Mouse (Mus musculus) spleen, postnatal 14 days (tissue): ENCODE results near the gene Ube2q2.
"Not testable (repeated sequence)": the region's sequence is repeated elsewhere in the genome, so short reads cannot be mapped to it uniquely, and the experiment has no call there.

Experiments used
- DNase-seq, 2 experiments: peaks; one replicate each; pipeline ENCODE4 v3.0.0; 2021 to 2022; ENCODE audit warnings: low spot score in 2 of 2

Gene Ube2q2

DNA sequence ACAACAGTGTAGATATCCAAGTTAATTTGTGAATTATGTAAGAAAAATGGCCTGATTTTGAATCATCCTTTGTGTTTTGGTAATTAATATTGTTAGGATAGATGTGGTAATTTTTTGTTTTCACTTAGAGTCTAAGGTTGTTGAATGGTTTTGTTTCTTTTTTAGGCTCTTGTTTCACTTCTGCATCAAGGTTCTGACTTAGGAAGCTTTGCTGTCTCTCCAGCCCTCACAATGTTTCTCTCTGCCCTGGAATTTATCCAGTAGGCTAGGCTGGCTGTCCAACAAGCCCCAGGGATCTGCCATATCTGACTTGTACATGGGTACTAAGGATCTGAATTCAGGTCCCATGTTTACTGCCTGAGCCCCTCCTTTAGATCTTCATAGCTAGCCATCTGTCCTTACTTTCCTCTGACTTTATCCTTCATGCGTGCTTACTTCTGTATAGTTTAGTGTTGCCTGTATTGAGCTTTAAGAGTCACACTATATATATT is 23.6 kb downstream of the Ube2q2 start:
- DNase-seq: no peak

DNA sequence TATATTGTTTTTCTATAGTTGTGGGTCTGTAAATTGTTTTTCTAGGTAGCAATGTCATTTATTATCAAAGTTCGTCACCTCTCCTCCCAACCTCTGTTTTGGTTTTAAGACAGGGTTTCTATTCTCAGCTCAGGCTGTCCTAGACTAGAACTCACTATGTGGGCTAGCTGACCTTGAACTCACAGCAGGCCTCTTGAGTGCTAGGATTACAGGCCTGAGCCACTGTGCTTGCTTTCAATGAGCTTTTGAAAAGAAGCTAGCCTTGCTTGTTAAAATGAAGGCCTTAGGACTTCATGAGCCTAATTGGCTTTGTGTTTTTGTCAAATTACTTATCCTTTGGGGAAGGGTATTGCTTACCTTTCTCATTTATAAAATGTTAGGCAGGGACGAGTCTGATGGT is 25.6 kb downstream of the Ube2q2 start:
- no peak for DNase-seq

DNA sequence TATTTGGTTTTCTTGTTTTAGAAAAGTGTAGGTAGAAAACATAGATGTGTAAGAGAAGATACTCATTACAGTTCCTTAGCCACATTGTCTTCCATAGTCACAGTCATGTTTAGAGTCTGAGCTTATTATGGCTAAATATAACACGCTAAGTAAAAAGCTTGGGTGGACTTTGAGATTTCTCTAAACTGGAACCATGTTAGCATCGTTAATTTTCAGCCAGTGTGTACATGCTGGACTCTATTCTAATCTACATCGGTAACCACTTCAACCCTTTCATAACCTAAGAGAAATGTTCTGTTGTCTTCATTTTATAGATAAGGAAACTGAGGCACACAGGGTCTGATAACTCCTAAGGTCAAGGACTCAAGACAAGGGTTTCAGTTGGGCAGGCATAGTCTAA is 47.2 kb downstream of the Ube2q2 start:
- DNase-seq: no peak

DNA sequence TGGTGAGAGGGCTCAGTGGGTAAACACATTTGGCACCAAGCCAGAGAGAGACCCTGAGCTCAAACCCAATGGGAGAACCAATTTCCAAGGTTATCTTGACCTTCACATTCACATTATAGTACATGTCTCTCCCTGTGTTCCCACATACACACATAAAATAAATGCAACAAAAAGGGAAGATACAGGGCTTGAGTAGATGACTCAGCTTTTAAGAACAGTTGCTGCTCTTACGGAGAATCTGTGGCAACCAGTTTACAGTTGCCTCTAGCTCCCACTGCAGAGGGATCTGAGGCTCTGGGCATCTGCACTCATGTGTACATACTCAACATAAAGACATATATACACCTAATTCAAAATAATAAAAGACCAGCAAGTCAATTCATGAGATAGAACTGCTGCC is 49.6 kb downstream of the Ube2q2 start:
- DNase-seq: no peak

DNA sequence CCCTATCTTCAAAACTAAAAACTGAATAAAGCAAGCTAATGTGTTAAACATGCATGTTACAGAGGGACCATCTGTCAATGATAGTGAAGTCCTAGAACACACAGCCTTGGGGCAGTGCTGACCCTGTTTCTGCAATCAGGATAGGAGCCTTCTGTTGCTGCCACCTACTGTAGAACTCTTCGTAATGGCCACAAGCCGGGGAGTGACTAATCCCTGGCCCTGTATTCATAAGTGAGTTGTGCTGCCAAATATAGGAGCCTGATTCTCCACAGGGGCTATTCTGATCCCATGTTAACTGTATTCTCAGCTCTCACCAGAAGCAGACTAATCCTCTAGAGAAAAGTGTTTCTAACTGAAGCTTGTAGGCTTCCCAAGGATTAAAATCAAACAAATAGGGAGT is 50.7 kb downstream of the Ube2q2 start:
- DNase-seq: no peak

DNA sequence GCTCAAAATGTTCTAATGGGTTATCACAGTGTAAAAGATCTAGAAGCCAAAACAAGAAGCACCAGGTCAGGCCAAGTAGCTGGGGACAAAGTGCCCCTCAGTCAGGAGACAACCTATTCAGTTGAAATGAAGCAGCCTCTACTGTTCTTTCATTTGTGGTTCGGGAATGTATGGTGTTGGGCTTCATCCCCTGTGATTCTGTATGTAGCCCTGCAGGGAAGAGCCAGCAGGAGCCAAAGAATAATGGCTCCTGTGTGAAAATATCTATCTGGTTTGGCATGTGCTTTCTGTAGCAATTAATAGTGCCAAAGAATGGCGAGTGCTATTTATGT is 59.8 kb downstream of the Ube2q2 start:
- DNase-seq: no peak

DNA sequence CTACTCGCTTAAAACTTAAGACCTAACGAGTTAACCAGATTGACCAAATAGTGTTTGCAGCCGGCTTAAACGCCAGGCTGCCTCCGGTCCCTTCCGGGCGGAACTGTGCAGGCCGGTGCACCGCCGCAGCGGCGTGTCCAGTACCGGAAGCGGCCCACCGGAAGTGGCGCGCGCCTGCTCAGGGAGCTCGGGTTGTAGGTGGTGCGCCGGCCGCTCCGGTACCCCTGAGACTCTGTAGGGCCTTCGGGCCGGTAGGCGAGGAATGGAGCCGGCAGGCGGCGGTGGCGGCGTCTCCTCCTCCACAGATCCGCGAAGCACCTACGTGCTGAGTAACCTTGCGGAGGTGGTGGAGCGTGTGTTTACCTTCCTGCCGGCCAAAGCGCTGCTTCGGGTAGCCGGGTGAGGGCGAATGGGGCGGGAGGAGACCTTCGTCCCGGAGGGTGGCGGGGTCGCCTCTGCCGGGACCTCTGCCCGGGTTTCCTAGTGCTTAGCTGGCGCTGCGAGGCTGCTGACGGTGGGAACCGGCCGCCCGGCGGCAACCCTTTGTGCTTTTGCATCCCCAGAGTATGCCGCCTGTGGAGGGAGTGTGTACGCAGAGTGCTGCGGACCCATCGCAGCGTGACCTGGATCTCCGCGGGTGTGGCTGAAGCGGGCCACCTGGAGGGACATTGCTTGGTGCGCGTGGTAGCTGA is 60.3 kb downstream of the Ube2q2 start, which contains the start of gene Fbxo22:
Fbxo22 (plus strand) TSS at position 136 of the 692 bp plus-strand sequence.
- peak; percentile 60 to 75 for DNase-seq

DNA sequence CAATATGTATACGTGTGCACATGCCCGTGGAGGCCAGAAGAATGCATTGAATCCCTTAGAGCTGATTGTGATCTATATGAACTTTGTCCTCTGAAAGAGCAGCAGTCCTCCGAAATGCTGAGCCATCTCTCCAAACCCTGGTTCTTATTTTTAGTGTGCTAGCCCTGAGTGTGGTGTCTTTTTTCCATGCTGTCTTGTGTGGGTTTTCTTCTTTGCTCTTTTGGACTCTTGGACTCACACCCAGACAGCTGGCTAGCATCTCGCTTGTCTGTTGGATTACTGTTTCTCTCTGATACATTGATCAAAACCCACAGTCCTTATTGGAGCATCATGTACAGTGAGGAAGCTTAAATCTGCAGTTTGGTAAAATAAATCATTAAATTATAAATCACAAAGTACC is 63.0 kb downstream of the Ube2q2 start:
- DNase-seq: no peak

DNA sequence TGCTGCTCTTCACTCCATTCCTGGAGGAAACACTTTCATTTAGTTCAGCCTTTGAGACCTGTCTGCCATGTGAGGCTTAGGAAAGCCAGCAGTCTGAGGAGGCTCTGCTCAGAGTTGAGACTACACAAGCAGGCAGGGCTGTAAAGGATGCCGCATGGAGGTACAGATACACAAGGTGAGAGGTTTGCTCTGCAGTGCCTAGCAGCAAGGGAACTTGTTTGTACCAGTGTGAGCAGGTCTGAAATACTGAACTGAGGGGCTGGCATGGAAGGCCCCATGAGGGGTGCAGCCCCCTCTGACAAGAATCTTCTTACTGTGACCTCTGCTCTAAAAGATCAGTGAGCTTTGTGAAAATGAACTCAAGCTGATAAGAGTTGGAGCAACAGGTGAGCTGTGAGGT is 64.7 kb downstream of the Ube2q2 start:
- DNase-seq: no peak

DNA sequence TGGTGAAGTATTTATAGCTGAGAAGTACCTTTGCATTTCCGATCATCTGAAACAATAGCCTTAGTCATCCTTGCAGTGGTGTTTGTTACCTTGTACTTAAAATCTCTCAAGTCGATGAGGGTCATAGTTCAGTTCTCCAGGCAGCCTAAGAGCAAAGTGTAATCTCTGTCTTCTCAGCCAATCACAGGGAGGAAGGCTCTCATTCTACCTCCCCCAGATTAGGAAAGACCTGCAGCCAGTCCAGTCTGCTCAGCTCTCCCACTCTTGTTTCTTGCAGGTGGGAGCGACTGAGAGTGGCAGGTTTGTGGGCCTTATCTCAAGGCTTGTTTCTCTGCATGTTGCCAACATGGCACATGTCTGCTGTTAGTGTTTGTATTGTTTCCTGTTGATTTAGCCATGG is 66.4 kb downstream of the Ube2q2 start:
- DNase-seq: no peak

DNA sequence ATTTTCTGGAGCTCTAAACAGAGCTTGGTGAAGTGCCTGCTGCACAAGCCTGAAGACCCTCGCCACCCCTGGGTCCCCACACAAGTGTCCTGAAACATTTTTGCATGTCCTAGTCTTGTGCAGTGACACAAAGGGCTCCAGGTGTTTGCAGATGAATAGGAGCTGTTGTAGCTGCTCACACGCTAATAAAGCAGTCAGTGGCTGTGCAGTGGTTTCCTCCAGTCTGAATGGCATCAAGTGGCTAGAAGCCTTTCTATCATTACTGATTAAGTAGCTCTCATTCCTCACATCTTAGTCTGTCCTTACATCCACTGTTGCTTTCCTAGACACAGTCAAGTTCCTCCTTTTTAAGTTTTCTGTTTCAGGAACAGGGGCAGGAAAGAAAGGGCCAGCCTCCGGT is 67.0 kb downstream of the Ube2q2 start:
- DNase-seq: no peak

DNA sequence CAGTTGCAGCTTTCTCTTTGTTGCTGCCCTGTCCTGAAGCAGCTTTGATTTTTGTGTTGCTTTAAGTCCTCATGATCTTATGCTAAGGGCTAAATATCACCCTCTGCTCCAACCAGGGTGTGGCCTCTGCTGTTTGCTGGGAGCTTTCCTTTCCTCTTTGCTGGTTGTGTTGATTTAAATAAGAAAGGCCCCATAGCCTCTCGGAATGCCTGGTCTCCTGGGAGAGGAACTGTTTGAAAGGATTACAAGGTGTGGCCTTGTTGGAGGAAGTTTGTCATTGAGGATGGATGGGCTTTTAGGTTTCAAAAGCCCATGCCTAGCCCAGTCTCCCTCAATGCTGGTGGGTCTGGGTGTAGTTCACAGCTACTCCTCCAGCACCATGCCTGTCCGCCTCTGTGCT is 67.4 kb downstream of the Ube2q2 start:
- no peak for DNase-seq

DNA sequence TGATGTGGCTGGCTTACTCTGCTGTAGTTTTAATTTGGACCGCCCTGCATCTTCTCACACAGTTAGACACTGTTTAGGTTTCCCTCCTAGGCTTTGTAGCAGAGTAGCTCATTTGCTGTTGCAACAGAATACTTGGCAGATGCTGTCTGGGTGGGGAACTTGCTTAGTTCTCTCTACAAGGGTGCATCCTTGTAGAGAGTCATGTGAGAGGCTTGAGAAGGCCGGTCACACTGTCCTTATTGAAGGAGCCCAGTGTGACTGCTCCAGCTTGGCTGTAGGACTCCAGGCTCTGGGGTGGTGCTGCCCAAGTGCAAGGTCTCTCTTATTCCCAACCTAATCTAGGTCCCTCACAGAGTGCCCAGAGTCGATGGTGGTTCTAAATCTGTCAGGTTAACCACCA is 68.7 kb downstream of the Ube2q2 start:
- no peak for DNase-seq

DNA sequence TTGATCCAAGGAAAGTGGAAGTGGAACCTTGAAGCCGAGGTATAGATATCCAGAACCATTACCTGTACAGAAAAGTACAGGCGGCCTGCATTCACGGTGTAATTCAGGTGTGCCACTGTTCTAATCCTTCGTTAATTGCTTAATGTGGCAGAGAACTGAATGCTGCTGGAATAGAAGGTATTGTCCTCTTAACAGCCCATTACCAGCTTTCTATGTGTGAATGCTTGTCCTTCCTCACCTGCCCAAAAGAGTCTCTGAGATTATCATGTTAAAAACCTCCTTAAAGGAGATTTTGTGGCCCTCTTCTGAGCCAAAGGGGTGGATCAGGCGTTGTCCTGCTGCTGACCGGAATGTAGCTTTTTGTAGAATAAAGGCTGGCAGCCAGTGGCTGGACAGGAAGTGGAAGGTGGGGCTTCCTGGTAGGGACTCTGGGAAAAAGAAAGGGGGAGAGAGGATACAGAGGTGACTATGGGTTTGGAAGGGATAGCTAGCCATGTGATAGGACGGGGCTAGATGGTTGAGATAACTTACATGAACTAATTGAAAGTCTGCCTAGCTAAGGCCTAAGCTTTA is 76.6 kb downstream of the Ube2q2 start:
- no peak for DNase-seq

DNA sequence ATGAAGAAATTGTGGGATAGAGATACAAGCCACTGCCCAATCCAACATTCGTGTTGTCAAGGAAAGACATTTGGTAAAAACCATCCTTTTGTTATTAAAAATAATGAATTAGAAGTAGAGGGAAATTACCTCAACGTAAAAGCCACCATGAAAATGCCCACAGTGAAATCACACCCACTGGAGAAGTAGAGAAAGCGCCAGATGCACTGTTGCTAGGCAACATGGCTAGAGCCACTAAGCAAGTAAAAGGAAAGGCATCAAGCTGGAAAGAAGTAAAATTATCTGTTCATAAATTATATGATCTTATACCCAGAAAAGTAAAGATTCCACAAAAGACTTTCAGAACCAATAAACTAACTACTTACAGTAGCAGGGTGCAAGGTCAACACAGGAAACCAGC is 77.6 kb downstream of the Ube2q2 start:
- DNase-seq: no peak

DNA sequence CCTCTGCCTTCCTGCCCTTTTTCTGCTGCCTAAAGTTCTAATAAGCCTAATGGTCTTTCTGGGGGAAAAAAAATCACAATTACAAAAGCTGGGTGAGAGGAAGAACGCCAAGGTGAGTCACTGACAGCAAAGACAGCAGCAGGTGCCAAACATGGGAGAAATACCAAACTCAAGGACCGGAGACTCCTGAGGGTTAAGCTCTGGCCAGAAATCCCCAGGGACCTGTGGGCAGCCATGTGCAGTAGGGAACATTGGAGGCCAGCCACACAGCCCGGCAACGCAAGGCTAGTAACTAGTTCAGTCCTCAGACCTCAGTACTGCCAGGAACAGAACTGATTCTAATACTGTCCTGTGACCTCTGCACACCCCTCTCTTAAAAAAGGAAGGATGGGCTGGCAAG is 79.5 kb downstream of the Ube2q2 start:
- DNase-seq: no peak

DNA sequence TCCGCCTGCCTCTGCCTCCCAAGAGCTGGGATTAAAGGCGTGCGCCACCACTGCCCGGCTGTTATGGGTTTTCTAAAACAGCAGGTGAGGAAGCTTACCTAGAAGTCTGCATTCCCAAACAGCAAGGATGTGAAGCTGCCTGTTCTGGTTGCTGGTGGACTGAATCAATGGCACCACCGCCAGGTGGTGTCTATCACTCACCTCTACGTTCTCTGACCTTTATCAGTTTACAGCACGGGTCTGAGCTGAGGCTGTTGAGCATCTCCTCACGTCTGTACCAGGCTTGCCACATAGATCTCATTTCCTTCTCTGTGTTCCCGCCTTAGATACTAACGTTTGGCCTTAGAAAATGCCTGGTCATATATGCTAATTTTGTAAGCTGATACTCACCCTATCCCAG is 80.4 kb downstream of the Ube2q2 start:
- no peak for DNase-seq

DNA sequence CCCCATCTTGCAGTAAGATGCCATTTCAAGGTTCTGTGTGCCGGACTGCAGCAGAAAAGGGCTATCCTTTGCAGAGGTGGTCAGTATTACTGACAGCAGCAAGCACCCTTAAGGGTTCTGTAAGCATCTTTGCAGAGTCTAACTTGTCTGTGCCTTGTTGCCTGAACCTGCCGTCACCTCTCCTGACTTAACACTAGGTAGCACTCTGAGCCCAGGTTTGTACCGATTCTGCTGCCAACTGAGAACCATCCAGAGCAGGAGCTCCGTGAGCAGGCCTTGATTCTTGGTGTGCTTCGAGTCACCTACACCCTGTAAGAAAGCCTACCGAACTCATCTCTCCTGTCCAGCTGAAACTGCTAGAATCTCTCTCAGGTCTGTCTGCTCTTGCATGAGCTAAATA is 82.9 kb downstream of the Ube2q2 start:
- no peak for DNase-seq

DNA sequence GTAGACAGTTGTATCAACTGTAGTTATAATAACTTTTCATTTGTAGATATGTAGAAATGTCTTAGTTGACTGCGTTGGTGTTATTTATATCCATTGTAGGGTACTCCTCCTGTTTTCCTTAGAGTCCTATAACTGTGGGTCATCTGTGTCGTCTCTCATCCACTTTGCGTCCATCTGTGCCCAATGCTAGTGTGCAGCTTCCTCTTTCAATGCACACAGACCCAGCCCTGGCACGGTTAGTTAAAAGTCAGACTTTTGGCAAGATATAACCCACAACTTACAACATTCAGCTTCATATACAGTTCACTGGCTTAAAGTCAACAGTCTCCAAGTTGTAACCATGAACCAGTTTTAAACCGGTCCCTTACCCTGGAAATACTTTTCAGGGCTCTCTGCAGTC is 83.5 kb downstream of the Ube2q2 start:
- no peak for DNase-seq

DNA sequence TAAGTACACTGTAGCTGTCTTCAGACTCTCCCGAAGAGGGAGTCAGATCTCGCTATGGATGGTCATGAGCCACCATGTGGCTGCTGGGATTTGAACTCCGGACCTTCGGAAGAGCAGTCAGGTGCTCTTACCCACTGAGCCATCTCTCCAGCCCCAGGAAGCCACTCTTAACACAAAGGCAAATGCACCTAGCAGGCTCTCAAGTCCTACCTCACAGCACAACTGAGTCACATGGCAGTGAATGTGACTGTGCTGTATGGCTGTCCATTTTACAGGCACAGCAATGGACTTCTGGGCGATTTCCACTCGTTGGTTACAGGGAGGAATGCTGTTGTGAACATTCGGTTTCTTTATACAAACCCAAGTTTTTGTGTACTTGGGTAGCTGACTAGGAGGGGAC is 83.9 kb downstream of the Ube2q2 start:
- DNase-seq: no peak

DNA sequence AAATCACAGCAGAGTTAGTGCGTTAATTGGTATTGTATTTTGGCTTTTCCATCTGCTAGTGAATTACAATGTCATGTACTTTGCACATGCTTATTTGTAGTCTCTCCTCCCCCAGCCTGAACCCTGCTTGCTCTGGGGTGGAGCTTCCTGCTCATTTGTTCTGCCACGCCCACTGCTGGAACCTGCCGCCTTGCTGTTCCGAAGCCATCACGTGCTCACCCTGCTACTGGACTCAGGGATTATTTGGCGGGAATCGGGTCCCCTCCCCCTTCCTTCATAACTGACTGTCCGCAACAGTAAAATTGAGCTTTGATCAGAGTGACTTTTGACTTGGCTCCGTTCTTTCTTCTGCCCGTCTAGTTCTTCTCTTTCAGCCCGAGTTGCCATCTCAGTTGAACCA is 84.4 kb downstream of the Ube2q2 start:
- DNase-seq: not testable (repeated sequence)

DNA sequence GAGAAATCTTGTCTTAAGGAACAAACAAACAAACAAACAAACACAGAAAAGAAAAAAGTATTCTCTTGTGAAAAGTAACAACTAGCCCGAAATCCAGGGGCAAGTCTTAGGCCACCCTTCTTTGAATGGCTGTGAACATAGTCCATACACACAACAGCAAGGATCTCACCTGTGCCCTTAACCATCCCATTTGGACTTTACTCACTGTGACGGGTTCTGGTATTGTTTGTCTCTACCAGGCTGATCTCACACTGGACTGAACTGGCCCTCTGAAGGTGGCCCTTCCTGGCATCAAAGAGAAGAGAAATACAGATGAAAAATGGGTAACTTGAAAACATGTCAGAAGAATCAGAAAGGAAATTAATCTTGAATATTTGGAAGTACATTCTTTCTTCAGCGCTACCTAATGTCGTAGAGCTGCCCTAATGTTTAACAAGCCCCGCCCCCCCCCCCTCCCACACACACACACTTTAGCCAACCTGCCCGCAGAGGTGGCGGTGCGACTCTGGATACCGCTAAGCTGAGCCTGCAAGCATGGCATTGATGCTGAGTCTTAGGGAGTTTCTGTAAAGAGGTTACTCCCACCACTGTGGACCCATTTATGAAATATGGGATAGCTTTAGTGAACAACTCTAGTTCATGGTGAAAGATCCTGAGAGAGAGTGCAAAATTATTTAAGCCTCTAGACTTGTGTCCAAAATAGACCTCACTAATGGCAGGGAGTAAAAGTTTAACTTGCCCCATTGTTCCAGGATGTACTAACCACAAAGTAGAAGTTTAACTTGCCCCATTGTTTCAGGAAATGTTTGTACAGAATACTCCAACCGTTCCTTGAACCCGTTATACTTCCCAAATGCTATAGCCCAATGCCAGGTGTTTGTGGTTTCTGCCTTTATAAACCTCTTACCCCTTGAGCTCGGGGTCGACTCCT is 87.8 kb downstream of the Ube2q2 start:
- DNase-seq: no peak

DNA sequence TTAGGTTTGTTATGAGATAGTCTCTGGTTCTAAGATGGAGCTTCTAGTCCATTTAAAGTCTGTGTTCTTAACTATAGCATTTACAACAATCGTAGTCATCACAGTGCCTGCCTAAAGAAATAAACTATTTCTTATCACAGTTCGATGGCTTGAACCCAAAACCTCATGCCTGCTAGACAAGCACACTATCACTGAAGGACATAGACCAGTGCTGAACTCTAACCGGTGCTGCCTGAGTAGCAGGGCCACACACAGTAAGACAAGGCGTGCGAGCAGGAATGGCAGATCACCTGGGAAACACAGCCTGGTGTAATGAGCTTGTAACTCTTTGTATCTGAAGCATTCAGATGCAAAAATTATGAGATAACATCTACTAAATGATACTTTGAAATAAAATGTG is 92.2 kb downstream of the Ube2q2 start:
- no peak for DNase-seq
